Mouse (Mus musculus) ES-Bruce4 (cell line): ENCODE measurements around the gene Gm2696.
"Not testable (repeated sequence)": the region's sequence is repeated elsewhere in the genome, so short reads cannot be mapped to it uniquely, and the experiment has no call there.

Experiments used
- CTCF ChIP-seq: IDR thresholded peaks from one replicate; pipeline ENCODE4 v1.8.1; 2011; ENCODE audit warnings: low read depth, low read length
- EP300 ChIP-seq: IDR thresholded peaks from 2 replicates; pipeline ENCODE4 v1.6.1; 2011; ENCODE audit warnings: low read depth, low read length; ENCODE audit not compliant: insufficient read depth
- POLR2A ChIP-seq: IDR thresholded peaks from one replicate; pipeline ENCODE4 v1.8.1; 2011; ENCODE audit warnings: low read length; ENCODE audit not compliant: insufficient read depth

DNA sequence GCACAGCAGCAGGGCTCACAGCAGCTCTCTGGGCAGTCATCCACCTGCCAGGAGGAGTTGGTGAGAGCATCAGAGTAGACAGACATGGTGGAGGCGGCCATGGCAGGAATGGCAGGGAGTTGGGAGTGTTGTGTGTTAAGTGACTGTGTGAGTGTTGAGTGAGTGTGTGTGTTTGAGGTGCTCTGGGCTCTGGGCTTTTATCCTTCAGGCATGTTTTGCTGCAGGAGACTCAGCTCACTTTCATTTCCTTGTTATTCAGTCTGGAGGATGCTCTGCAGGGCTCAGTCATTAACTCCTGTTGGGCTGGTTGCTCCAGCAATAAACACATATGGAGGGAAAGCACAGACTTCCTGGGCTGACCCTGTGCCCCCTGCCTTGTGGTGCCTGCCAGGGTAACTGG is 32.0 kb upstream of the Gm2696 start, which contains the start of gene Gm3250:
- TF ChIP-seq EP300, CTCF, POLR2A: not testable (repeated sequence)
